Mouse (Mus musculus): ENCODE data around the gene Gm10375.
"Not testable (repeated sequence)": the region's sequence is repeated elsewhere in the genome, so short reads cannot be mapped to it uniquely, and the experiment has no call there.

Gene Gm10375

DNA sequence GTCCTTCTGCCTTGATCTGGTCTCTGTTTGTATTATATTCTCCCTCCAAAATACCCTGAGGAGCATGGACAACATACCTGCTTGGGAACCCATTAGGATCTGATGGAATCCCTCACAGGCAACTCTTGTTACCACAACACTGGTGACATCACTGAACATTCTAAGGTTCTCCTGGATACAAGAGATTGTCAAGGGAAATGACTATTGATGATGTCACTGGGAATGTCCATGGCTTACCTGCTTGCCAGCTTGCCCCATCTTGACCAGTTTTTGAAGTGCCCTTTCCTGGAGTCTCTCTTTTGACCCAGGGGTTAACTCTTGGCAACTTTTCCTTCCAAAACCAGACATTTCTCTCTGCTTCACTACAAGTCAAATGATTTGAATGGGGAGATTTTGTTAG, at the start of gene Gm10375:
Gene Gm10375, minus strand, starts transcription at position 101 of the 400 bp plus-strand sequence.
- DNase-seq (ENCODE audit: low read depth, low spot score), result not testable (repeated sequence)

DNA sequence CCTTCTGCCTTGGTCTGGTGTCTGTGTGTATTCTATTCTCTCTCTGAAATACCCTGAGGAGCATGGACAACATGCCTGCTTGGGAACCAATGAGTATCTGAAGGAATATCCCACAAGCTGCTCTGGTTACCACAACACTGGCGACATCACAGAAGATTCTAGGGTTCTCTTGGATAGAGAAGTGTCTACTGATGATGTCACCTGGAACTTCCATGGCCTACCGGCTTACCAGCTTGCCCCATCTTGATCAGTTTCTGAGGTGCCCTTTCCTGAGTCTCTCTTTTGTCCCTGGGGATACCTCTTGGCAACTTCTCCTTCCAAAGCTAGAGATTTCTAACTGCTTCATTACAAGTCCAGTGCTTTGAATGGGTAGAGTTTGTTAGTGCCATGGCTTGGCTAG, 28.8 kb downstream of the Gm10375 start, which contains the start of gene Gm17654:
Gene Gm17654, minus strand, starts transcription at position 101 of the 400 bp plus-strand sequence.
- DNase-seq (ENCODE audit: low read depth, low spot score), result not testable (repeated sequence)

DNA sequence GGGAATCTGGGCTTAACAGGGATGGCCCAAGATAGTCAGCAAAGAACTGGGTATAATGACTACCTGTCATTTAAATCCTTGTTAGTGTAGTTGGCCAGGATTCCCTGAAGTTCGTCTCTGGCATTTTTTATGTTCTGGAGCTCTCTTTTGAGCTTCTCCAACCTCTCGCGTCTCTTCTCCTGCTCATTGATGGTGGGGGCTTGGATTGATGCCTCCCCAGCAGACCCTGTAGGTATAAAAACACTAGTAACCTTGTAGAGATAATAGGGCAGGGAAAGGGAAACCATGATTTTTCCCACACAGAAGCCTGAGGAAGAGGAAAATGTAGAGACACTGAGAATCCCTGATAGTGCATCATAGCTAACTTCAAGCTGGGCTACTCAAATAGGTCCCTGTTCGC, 29.8 kb downstream of the Gm10375 start:
- not testable (repeated sequence) for DNase-seq (ENCODE audit: low read depth, low spot score)

All from ES-CJ7 (cell line).